Mouse (Mus musculus): ENCODE results near the gene Cant1.

Cant1 gene

DNA sequence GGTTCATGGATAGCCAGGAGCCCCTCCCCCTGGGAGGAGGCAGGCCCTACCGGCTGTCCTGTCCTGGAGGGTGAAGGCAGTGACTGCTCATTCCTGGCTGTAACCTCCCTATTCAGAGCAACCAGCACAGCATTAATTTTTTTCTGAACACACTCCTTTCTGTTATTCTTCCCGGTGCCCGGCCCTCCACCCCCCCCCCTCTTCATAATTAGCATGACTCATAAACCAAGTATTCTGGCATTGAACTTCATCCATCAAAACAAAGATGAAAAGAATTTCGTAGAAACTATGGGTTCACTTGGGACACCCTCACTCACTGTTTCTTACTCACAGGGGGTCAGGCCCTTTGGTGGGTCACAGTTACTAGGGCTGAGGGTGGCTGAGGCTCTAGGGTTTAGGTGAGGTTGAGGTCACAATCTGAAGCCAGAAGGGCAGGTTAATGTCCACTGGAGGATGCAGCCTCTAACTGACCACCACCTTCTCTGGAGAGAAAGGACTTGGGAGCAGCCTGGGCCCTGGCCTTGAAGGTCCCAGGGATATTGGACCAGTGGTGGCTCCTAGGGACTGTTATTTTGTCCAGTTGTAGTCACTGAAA is 11.5 kb upstream of the Cant1 start:
- WGBS, result 29% methylated on average over 4 of the region's 4 CpGs

DNA sequence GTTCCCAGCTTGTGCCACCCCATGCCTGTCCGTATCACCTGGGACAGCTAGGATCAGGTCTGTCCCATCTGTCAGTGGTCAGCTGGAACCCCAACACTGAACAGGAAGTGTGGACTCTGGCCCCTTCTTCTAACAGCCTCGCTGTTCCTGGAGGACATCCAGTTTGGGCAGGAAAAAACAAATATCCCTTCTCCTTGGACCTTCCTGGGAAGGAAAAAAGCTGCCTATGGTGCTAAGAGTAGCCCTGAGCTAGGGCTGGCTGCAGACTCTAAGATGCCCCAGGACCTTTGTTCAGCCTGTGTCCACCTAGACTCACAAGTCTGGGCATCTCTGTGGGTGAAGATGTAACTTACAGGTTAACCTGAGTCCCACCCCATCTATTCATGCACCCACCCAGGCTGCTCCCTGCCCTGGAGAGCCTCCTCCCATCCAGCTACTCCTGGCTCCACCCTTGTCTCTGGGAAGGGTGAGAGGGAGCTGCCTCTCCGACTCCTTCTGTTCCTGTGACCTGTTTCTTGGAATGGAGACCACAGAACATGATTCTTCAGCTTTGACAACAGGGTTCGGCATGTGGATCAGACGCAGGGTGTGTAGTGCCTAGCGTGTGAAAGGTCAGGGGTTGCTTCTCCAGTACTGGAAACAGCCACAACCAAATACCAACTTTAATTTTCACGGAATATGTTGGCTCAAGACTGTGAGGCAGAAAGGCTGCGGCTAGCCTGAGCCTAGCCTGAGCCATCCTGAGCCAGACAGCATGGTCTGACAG is 10.2 kb upstream of the Cant1 start:
- 69% methylated on average over 8 of the region's 8 CpGs for WGBS

DNA sequence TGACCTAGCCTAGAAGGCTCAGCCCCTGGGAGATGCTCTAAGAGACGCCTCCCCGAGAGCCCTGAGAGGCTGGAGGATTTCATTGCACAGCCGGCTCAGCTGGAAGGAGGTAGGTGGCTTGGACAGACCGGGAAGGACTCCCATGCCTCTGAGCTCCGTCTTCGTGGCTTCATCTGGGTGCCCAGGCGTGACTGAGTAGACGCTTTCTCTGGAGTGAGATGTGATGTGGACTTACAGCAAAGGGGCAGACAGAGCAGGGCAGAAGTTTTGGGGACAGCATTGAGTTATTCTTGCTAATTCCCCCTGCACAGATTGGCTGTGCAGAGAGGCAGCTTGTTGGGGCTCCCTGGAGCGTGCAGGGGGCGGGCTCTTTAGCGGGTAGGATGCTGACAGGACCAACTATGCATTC is 9.6 kb upstream of the Cant1 start:
- WGBS, result 10% methylated on average over 11 of the region's 11 CpGs

DNA sequence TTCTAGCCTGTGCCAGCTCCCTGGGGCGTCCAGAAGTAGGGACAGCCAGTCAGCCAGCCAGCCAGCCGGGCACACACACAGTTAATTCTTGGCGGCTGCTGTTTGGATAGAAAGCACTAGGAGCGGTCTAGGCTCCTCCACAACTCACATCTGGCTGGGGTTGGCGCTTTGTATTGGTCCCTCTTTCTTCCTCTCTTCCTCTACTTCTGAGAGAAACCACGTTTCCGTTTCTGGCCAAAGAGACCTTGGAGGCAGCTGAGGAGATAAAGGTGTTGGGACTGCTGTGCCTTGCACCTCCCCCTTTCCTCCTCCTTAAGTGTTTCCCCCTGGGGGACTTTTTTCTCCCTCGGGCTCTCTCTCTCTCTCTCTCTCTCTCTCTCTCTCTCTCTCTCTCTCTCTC is 9.1 kb upstream of the Cant1 start, which contains the start of gene C1qtnf1:
TSS of gene C1qtnf1 (plus strand) at position 218 of the 400 bp plus-strand sequence.
- WGBS, result 3% methylated on average over 8 of the region's 8 CpGs

DNA sequence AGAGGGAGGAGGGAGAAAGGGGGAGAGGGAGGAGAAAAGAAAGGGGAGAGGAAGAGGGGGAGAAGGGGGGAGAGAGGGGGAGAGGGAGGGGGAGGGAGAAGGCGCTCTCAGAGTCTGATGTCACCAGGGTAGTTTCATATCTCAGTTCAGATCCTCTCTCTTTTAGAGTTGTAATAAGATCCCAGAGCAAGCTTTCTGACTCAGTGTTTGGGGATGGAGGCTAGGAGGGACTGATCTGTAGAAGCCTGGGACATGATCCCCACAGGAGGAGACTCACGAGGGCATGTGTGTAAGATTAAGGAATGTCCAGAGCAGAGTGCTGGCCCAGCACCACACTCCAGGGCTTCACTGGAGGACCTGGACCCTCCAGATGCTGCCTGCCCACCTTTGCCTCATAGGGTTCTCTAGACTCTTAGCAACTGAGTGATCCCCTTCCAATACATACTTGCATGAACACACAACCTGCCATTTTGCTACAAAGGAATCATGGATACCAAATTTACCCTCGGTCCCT is 8.4 kb upstream of the Cant1 start:
- WGBS, result 72% methylated on average over 3 of the region's 3 CpGs

DNA sequence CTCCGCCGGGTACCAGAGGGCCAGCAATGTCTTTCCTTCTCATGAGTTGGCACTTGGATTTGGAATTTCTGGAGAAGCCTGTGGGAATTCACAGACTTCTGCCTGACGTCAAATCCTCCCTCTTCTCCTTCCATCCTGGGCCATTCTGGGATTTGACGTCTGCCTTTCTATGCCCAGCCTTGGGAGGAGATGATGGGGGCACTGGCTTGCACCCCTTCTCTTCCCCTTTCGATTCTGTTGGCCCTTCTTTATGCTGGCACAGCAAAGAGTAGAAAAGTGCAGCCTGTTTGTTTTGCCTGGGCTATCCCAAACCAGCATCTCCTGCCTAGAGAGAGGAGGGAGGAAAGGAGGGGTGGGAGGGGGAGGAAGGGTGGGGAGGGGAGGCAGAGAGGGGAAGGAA is 7.9 kb upstream of the Cant1 start:
- 66% methylated on average over 5 of the region's 5 CpGs for WGBS

DNA sequence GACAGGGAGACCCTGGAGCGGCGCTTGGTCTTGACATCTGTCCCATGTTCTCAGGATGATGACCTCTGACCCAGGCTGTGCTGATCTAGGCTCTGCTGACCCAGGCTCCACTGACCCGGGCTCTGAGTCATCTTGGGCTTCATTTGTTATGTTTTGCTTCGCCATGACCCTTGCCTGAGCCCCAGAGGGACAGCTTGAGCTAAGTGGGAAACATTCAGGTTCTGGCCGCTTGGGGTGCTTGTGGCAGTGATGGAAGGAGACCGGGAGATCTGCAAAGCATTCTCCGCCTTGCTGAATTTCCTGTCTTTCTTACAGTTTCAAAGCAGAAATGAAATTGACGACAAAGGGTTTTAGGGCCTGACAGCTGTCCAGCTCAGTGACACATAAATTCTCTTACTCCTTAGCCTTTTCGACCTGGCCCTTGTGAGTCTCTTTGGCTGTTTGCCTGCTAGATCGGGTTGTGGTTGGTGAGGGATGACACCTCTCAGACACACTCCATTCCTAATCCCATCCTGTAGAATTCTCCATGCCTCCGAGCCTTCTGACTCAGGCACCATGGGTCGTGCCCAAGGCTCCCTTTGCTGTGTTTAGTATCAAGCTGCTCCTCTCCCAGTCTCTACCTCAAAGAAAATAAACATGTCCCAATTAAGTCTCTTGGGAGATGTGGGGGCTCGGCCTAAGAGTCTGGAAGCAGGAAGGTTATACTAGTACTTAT is 5.9 kb upstream of the Cant1 start:
- WGBS, result 69% methylated on average over 13 of the region's 13 CpGs

DNA sequence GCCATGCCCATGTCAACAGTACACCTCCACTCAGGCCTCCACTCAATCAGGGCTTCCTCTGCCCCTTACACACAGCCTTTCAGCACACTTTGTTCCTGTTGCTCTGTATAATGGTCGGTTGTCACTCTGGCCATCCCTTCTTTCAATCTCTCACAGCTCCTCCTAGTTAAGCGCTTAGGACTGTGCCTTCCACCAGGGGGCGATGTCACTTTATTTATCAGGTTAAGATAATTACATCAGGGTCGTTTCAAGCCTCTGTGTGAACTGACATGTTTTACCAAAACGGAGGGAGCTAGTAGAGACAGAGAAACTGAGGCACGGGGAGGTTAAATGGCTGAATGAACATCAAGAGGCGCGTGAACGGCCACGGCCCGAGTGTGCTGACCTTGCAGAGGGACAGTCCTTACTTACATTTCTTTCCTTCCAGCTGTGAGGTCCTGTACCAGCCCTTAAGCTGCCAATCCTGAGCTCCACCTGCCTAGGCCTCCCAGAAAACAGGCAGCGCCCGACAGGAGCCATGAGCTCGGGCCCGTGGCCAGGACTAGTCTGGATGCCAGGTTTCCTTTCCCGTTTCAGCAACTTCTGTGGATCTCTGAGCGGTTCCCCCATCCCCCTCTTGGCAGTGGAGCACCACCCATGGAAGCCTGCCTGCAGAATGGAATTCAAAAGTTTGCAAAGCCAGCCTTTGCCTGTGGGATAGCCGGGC is 4.5 kb upstream of the Cant1 start:
- under 1% methylated on average over 18 of the region's 18 CpGs for WGBS

DNA sequence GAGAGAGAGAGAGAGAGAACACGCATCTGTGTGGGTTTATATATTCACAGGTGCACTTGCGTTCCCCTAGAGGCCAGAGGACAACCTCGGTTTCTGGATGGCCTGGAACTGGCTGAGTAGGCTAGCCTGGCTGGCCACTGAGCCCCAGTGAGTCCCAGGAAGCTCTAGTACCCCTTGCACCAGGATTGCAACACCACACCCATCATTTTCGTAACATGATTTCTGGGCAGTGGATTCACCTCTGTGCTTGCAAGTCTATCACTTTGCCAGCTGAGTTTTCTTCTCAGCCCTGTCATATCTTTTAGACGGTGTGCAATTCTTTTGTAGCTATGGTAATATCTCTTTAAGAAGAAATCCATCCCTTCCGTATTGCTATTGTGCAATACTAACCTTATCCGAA is 1.4 kb upstream of the Cant1 start:
- WGBS, result 79% methylated on average over 7 of the region's 7 CpGs

DNA sequence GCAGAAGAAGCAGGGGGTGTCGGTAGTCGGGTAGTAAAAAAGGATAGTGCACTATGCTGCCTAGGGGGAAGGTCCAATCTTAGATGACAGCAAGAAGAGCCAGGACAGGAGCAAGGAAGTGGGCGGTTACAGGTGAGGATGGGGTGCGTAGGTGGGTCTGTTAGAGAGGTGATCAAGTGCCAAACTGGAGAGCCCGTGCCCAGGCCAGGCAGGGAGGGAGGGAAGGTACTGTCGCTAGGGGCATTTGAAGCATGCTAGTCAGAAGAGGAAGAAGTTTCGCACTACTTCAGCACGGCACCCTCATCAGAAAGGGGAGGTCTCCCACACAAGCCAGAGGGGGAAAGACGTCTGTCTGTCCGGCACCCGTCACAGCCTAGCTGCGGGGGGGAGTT is 448 bp downstream of the Cant1 start:
- WGBS, result under 1% methylated on average over 12 of the region's 12 CpGs

DNA sequence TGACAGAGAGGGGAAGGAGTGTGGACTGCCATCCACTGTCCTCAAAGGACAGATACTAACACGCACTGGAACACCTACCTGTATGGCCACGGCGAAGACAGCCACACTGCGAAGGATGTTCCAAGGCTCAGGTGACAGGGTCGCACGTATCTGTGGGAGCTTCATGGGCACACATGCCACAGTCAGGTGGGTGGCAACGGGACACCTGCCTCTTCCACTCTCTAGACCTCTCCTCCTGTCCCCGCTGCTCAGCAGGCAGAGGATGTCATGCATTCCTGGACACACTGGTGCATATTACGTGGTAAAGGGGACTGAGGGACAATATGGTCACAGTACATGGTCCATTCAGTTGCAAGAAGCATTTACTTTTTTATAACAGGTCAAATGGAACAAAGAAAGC is 1.4 kb downstream of the Cant1 start:
- WGBS, result 91% methylated on average over 9 of the region's 9 CpGs

DNA sequence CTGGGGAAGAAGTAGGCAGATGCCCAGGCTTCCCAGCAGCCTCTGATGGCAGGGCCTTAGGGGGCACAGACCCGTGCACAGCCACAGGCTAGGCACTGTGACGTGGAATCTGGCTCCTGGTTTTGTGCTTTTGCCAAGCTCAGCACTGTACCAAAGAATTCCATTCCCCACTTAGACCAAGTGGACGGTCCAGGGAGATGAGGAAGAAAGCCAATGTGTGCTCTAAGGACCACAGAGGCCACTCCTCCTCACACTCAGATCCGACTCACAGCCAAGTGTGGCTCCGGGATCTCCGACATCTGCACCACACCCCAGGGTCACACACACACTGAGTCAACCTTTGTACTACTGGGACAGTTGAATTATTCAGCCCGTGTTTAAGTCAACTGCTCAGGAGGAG is 2.8 kb downstream of the Cant1 start:
- WGBS, result 64% methylated on average over 7 of the region's 7 CpGs

DNA sequence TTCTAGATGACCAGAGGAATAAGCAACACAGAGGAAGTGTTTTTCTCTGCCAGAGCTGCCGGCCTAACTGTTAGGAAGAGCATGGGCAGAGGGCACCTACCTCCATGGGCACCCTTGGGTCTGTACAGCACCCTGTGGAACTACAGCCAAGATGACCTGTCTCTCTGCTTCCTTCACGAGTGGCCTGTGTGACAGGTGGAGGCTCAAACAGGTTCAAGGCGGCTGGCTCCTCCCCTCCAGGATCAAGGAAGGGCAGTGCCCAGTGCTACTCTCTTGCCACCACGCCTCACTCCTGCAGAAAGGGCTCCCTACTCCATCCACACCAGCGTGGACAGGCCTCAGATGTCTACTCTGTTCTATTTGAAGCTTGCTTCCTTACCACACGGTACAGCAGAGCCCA is 3.3 kb downstream of the Cant1 start:
- WGBS, result 77% methylated on average over 6 of the region's 6 CpGs

DNA sequence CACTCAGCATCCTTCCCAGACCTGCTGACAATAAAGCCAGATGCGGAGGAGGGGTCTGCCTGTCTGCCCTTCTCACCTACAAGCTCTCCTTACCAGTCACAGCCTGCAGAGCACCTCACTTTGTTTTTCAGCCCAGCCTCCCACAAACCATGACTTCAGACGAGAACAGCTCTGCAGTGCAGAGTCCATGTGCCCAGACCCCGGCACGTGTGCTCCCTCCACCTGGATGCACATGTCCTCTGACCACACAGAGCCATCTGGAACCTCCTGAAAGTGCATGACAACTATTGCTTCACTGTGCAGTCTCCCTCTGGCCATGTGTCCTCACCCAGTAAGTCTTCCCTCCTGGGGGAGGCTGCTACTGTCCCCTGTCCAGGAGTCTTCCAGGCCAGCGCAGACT is 4.6 kb downstream of the Cant1 start:
- WGBS, result 89% methylated on average over 5 of the region's 5 CpGs

DNA sequence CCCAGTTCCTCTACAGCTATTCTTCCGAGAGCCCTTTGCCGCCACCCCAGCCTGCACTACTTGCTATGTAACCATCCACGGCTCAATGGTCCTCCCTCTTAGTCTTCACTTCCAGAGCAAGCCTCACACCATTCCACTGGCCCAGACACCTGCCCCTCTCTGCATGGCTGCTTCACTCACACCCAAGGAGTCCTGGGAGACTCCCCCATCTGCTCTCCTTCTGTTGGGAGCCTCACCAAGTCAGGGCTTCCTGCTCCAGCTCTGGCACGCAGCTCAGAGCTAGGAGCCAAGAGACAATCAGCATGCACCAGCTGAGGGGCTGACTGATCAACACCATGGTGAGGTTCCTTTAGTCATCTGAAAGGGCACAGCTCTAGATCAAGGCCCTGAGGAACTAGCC is 5.8 kb downstream of the Cant1 start:
- 48% methylated on average over 4 of the region's 4 CpGs for WGBS

DNA sequence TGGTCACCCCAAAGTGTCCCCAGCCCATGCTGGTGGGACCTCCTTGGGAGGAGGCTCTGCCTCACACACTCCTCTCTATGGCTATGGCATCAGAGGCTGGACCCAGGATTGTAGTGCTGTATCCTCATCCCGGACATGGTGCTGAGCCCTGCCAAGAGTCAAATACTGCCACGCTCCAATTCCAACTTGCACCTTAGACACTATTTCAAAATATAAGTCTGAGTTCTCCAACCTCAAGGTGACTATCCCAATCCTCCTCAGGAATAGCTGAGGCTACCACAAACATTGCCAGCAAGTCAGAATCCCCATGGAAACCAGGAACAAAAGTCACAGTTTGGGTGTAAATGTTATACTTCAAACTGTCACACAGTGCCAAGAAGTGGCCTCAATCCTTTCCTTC is 6.3 kb downstream of the Cant1 start:
- WGBS, result 73% methylated on average over 2 of the region's 2 CpGs

DNA sequence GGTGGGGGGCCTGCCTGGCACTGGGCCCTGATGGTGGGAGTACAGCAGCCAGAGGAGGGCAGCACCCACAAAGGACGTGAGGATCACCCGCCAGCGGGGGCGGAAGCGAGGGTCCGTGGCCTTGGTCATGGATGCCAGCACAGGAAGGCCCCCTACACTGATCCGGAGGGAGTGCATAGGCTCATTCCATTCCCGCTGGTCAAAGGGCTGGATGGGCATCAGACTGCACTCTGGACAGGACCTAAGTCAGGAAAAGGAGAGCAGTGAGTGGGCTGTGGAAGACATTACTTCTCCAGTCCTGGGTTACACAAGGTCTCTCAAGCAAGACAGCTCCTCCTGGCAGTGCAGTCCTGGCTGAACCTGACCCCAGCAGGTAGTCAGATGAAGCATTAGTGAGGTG is 7.6 kb downstream of the Cant1 start:
- 86% methylated on average over 8 of the region's 8 CpGs for WGBS

DNA sequence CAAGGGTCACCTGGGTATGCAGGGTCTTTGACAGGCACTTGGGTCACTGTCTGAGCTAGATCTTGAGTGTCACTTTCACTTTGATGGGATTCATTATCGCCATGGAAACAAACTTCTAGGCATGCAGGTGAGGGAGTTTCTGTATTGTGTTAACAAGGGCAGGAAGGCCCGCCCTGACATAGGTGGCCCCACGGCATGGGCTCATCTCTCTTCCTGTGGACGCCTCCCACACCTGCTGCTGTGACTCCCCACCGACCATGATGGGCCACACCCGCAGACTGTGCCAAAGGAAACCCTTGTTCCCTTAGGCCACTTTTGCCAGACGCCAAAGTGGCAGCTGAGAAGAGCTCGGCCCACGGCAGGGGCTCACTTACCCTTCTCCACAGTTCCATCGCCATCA is 8.4 kb downstream of the Cant1 start:
- WGBS, result 88% methylated on average over 10 of the region's 10 CpGs

DNA sequence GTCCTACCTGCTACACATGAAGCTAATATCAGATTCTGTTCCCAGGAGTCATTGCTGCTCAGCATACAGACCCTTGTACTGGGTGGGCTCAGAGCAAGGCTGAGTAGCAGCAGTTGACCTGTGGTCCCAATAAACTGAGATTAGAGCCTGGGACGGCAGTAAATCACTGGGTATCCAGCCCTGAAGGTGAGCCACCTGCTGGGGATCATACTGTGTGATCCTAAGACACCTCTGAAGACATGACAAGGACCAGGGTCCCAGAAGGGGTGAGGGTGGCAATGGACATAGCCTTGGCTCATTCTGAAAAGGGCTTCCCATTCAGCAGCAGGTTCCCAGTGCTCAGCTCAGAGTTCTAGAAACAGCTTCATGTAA is 8.8 kb downstream of the Cant1 start:
- 92% methylated on average over 1 of the region's 1 CpGs for WGBS

DNA sequence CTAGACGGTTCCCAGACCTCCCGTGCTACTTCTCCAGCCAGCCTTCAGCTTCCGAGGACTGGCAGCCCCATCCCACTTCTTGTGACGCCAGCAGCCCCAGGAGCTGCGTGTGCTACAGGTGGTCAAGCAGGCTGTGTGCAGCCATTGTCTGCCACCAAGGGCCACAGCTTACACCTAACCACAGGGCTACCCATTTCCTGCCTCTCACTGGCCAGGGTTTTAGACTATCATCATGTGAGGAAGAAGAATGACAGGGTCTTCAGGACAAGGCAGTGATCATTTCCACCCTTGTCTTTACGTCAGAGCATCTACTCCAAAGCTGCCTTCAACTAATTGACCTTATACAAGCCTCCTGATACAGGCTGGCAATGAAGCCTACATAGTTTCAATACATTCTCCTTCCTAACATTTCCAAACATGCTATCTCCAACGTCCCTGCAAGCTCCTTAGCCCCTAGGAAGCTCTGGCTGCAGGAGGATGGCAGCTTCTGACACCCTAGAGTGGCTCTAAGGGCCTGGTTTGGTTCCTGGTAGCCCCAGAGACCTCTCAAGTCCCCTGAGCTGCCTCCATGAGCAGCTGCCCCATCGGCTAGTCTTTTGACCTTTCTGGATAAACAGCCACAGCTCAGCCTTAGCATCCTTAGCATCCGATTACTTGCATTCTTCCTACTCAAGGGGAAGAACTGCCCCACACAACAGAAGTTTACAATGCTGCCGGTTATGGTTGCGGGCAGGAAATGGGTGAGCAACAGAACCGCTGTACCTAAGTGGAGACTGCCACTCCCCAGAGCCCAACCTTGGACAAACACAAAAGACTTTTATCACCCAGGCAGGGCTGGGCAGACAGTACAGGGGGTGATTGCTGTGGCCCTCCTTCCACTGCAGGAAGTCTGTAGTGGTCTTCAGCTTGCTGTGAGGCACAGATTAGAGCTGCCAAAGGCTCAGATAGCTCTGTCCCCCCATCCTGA is 9.5 kb downstream of the Cant1 start:
- WGBS, result 88% methylated on average over 12 of the region's 12 CpGs

Measured in cerebral cortex, adult 2 months (tissue).